Mouse (Mus musculus): ENCODE data around the gene Fbxl18.

DNA sequence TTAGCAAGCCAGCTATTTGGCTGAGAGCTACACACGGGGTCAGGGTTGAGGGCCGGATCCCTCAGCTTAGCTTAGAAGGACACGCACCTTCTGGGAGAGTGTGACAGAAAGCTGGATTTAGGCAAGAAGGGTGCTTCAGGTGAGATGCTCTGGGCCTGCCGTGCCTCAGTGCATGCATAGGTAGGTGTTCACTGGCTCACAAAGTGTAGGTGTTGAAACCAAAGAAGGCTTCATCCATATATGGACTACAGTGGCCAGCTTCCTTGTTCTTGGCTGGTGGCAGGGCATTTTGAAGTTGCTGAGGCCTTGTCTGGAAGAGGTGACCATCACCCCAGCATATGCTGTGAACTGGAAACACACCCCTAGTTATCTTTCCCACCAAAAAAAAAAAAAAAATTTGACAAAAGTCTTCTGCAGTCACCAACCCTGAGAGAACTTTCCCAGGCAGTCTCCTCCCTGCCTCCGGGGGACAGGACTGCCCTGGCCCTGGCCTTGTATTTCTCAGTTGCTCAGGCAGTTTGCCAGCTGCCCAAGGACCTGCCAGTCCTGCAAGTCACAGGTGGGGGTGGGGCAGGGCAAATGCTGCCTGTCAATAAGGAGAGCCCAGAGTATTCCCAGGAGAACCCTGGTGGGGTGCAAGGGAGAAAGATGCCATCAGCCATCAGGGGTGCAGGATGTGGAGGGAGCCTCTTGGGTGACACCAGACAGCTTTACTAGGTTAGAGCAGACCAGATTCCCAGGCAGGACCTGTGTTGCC, 12.8 kb upstream of the Fbxl18 start:
- no peak for TF ChIP-seq CTCF (IDR thresholded peaks at IDR 0.05; ENCODE audit: insufficient read depth, low read length)
- peak; percentile 28; the same call in 1 of the 2 replicates for TF ChIP-seq POLR2A (IDR thresholded peaks at IDR 0.05; ENCODE audit: borderline replicate concordance, extremely low read depth, low read depth, low read length)

All from lung, adult 2 months (tissue).